Mouse (Mus musculus) neural tube, embryonic 10.5 days (tissue): ENCODE results near the gene Canx.
"Not testable (repeated sequence)": the region's sequence is repeated elsewhere in the genome, so short reads cannot be mapped to it uniquely, and the experiment has no call there.

Source experiments
- DNase-seq: peaks from one replicate; pipeline ENCODE4 v3.0.0-alpha.2; 2017; ENCODE audit warnings: low spot score; ENCODE audit errors: extremely low spot score

The Canx gene

GRCm38 (mm10) chr11:50333181-50333580, 7.7 kb upstream of the Canx start:
- no peak for DNase-seq

GRCm38 (mm10) chr11:50329378-50329777, 3.9 kb upstream of the Canx start:
- no peak for DNase-seq

- no peak for DNase-seq
Measured at GRCm38 (mm10) chr11:50328075-50328625, 2.7 kb upstream of the Canx start.

- DNase-seq: no peak
Measured at GRCm38 (mm10) chr11:50326302-50326966, 961 bp upstream of the Canx start.

- DNase-seq: no peak
Measured at GRCm38 (mm10) chr11:50324751-50325471, 562 bp downstream of the Canx start.

- no peak for DNase-seq
Measured at GRCm38 (mm10) chr11:50323843-50324242, 1.6 kb downstream of the Canx start.

- DNase-seq: no peak
Measured at GRCm38 (mm10) chr11:50322345-50322744, 3.1 kb downstream of the Canx start.

- DNase-seq: no peak
Measured at GRCm38 (mm10) chr11:50321239-50321638, 4.2 kb downstream of the Canx start.

GRCm38 (mm10) chr11:50319343-50319742, 6.1 kb downstream of the Canx start:
- DNase-seq: not testable (repeated sequence)

- DNase-seq: no peak
Measured at GRCm38 (mm10) chr11:50312803-50313202, 12.7 kb downstream of the Canx start.

GRCm38 (mm10) chr11:50303406-50303805, 22.1 kb downstream of the Canx start:
- no peak for DNase-seq

GRCm38 (mm10) chr11:50292190-50292855, 33.1 kb downstream of the Canx start, which contains the start of gene Maml1:
Gene Maml1, minus strand, starts transcription at chr11:50292311.
- DNase-seq: peak; percentile 96

- DNase-seq: no peak
Measured at GRCm38 (mm10) chr11:50291321-50292165, 33.9 kb downstream of the Canx start.

- no peak for DNase-seq
Measured at GRCm38 (mm10) chr11:50290486-50291225, 34.8 kb downstream of the Canx start.

GRCm38 (mm10) chr11:50286428-50286827, 39.0 kb downstream of the Canx start:
- no peak for DNase-seq

GRCm38 (mm10) chr11:50285696-50286095, 39.8 kb downstream of the Canx start:
- no peak for DNase-seq

- DNase-seq: no peak
Measured at GRCm38 (mm10) chr11:50285263-50285662, 40.2 kb downstream of the Canx start.

- no peak for DNase-seq
Measured at GRCm38 (mm10) chr11:50280053-50280452, 45.4 kb downstream of the Canx start.

- DNase-seq: no peak
Measured at GRCm38 (mm10) chr11:50279005-50279404, 46.5 kb downstream of the Canx start.

- DNase-seq: no peak
Measured at GRCm38 (mm10) chr11:50277706-50278105, 47.8 kb downstream of the Canx start.
